Mouse (Mus musculus) limb, embryonic 11.5 days (tissue): ENCODE measurements around the gene Gtf2f2. TPM values are rescaled to one million over a fixed set of nuclear protein-coding genes. Genes with fewer than 3 reads are reported as not detected.
"Not testable (repeated sequence)": the region's sequence is repeated elsewhere in the genome, so short reads cannot be mapped to it uniquely, and the experiment has no call there.

Experiments
- ATAC-seq: fragments of 200-750 bp; cut with Nextera tagmentation; 2 replicates; pipeline ENCODE4 v1.8.0; 2017; ENCODE audit warnings: low read depth; ENCODE audit not compliant: insufficient number of reproducible peaks, low FRiP score, low TSS enrichment
- DNase-seq: peaks from one replicate; pipeline ENCODE4 v3.0.0-alpha.2; 2015; ENCODE audit warnings: low spot score
- H3K27ac ChIP-seq: fragments of 300-500 bp; sonication (generic); replicated peaks from 2 replicates; pipeline ENCODE4 v1.5.1; 2014; ENCODE audit warnings: low read depth, mild to moderate bottlenecking, low read length
- H3K27me3 ChIP-seq: fragments of 300-500 bp; sonication (generic); 2 replicates; pipeline ENCODE4 v1.6.1; 2014; ENCODE audit warnings: mild to moderate bottlenecking, low read length, mixed read lengths; ENCODE audit not compliant: control insufficient read depth, insufficient read depth
- H3K36me3 ChIP-seq: fragments of 300-500 bp; sonication (generic); 2 replicates; pipeline ENCODE4 v1.6.1; 2014; ENCODE audit warnings: mild to moderate bottlenecking, low read length, moderate library complexity, mixed read lengths; ENCODE audit not compliant: control insufficient read depth, insufficient read depth
- H3K4me1 ChIP-seq: fragments of 300-500 bp; sonication (generic); 2 replicates; pipeline ENCODE4 v1.6.1; 2014; ENCODE audit warnings: low read length, mixed read lengths; ENCODE audit not compliant: control insufficient read depth, insufficient read depth
- H3K4me2 ChIP-seq: fragments of 300-500 bp; sonication (generic); 2 replicates; pipeline ENCODE4 v1.6.1; 2014; ENCODE audit warnings: low read depth, mild to moderate bottlenecking, moderate library complexity; ENCODE audit not compliant: severe bottlenecking
- H3K4me3 ChIP-seq: fragments of 300-500 bp; sonication (generic); 2 replicates; pipeline ENCODE4 v1.5.1; 2014; ENCODE audit warnings: low read depth, low read length
- H3K9ac ChIP-seq: fragments of 300-500 bp; sonication (generic); 2 replicates; pipeline ENCODE4 v1.6.1; 2014; ENCODE audit warnings: mild to moderate bottlenecking, low read length
- H3K9me3 ChIP-seq: fragments of 300-500 bp; sonication (generic); 2 replicates; pipeline ENCODE4 v1.6.1; 2016; ENCODE audit warnings: low read length; ENCODE audit not compliant: control insufficient read depth
- WGBS: fragments of 180-500 bp; shearing (Covaris S2); extraction: QIAGEN DNeasy Blood & Tissue Kit; methylation state at CpG from one replicate; pipeline ENCODE4 v1.1.7; 2014; 5-methylcytosine and 5-hydroxymethylcytosine counted together
- polyA plus RNA-seq: library from polyadenylated mRNA; unstranded; fragments of >200 nt; fragmentation: Nextera tagmentation; extraction: Ambion mirVana; gene quantifications from 2 replicates; pipeline ENCODE4 v1.2.1, GENCODE M21; 2014

Gene Gtf2f2
- polyA plus RNA-seq, 1 experiment from 2014 or later = 60.9 TPM

GRCm38 (mm10) chr14:75954766-75955165 is 55.9 kb downstream of the Gtf2f2 start, which contains the start of gene Kctd4:
Gene Kctd4 (plus strand): TSS chr14:75955009.
- no peak for DNase-seq
- no peak within 1 kb of the TSS for H3K9ac ChIP-seq
- H3K4me3 ChIP-seq = no peak within 1 kb of the TSS
- no peaks in the 10 kb centered on the region for H3K27me3 ChIP-seq
- WGBS = 89% methylated on average over 7 of the region's 7 CpGs
- H3K27ac ChIP-seq = no peak within 1 kb of the TSS
- ATAC-seq = no peak
- H3K4me2 ChIP-seq = no peak within 1 kb of the TSS
- H3K9me3 ChIP-seq = no peaks in the 10 kb centered on the region
- no peaks in the 10 kb centered on the region for H3K36me3 ChIP-seq
- H3K4me1 ChIP-seq = no peaks in the 10 kb centered on the region

GRCm38 (mm10) chr14:75953011-75953410 is 57.7 kb downstream of the Gtf2f2 start:
- Histone ChIP-seq H3K4me1 (no peaks in the 10 kb centered on the region), H3K27ac (no peak overlapping the region), H3K9me3 (no peaks in the 10 kb centered on the region), H3K27me3 (no peaks in the 10 kb centered on the region), H3K9ac (no peak overlapping the region), H3K36me3 (no peaks in the 10 kb centered on the region; the same call in 1 of the 2 replicates), H3K4me2 (no peak overlapping the region), H3K4me3 (no peak overlapping the region)
- ATAC-seq = no peak
- WGBS = 39% methylated on average over 2 of the region's 2 CpGs
- DNase-seq = peak; percentile 61

GRCm38 (mm10) chr14:75947674-75948073 is 63.0 kb downstream of the Gtf2f2 start:
- no peak for ATAC-seq
- Histone ChIP-seq H3K4me2 (no peak overlapping the region), H3K27me3 (no peaks in the 10 kb centered on the region), H3K9me3 (no peaks in the 10 kb centered on the region), H3K9ac (no peak overlapping the region), H3K4me1 (no peaks in the 10 kb centered on the region), H3K4me3 (no peak overlapping the region), H3K36me3 (no peaks in the 10 kb centered on the region; the same call in 1 of the 2 replicates), H3K27ac (no peak overlapping the region)
- 76% methylated on average over 3 of the region's 3 CpGs for WGBS
- no peak for DNase-seq

- no peaks in the 10 kb centered on the region for H3K4me1 ChIP-seq
- ATAC-seq (no peak), DNase-seq (no peak)
- H3K9me3 ChIP-seq = no peaks in the 10 kb centered on the region
- H3K27me3 ChIP-seq = no peaks in the 10 kb centered on the region
- no peak overlapping the region for H3K4me3 ChIP-seq
- no peak overlapping the region for H3K27ac ChIP-seq
- 86% methylated on average over 3 of the region's 3 CpGs for WGBS
- H3K9ac ChIP-seq = no peak overlapping the region
- H3K36me3 ChIP-seq = no peaks in the 10 kb centered on the region
- no peak overlapping the region for H3K4me2 ChIP-seq
These were observed 68.3 kb downstream of the Gtf2f2 start for GRCm38 (mm10) chr14:75942365-75942764.

- Histone ChIP-seq H3K9ac (no peak overlapping the region), H3K36me3 (no peaks in the 10 kb centered on the region), H3K9me3 (no peaks in the 10 kb centered on the region), H3K4me2 (no peak overlapping the region), H3K4me3 (no peak overlapping the region), H3K27me3 (no peaks in the 10 kb centered on the region), H3K27ac (no peak overlapping the region), H3K4me1 (no peaks in the 10 kb centered on the region)
- ATAC-seq (no peak), DNase-seq (no peak)
- WGBS = 90% methylated on average over 1 of the region's 1 CpGs
These were observed 69.2 kb downstream of the Gtf2f2 start for GRCm38 (mm10) chr14:75941500-75941899.

GRCm38 (mm10) chr14:75937714-75938113 is 73.0 kb downstream of the Gtf2f2 start:
- Histone ChIP-seq H3K9me3 (no peaks in the 10 kb centered on the region), H3K4me3 (no peak overlapping the region), H3K36me3 (no peaks in the 10 kb centered on the region), H3K4me2 (no peak overlapping the region), H3K27me3 (no peaks in the 10 kb centered on the region), H3K4me1 (no peaks in the 10 kb centered on the region), H3K9ac (no peak overlapping the region), H3K27ac (no peak overlapping the region)
- WGBS = 47% methylated on average over 1 of the region's 1 CpGs
- ATAC-seq = no peak
- no peak for DNase-seq

- WGBS = 83% methylated on average over 2 of the region's 2 CpGs
- Histone ChIP-seq H3K9me3 (no peaks in the 10 kb centered on the region), H3K4me2 (no peak overlapping the region), H3K9ac (no peak overlapping the region), H3K36me3 (no peaks in the 10 kb centered on the region), H3K4me1 (no peaks in the 10 kb centered on the region), H3K27me3 (no peaks in the 10 kb centered on the region), H3K4me3 (no peak overlapping the region), H3K27ac (no peak overlapping the region)
- DNase-seq (no peak), ATAC-seq (no peak)
These were observed 76.3 kb downstream of the Gtf2f2 start for GRCm38 (mm10) chr14:75934359-75934758.

GRCm38 (mm10) chr14:75931266-75931665 is 79.4 kb downstream of the Gtf2f2 start:
- Histone ChIP-seq H3K36me3 (no peaks in the 10 kb centered on the region), H3K9ac (no peak overlapping the region), H3K4me1 (no peaks in the 10 kb centered on the region), H3K27ac (no peak overlapping the region), H3K4me2 (no peak overlapping the region), H3K9me3 (no peaks in the 10 kb centered on the region), H3K4me3 (no peak overlapping the region), H3K27me3 (no peaks in the 10 kb centered on the region)
- DNase-seq (no peak), ATAC-seq (no peak)
- 94% methylated on average over 23 of the region's 23 CpGs for WGBS

GRCm38 (mm10) chr14:75929713-75930112 is 81.0 kb downstream of the Gtf2f2 start:
- H3K9ac ChIP-seq, H3K36me3 ChIP-seq, H3K4me3 ChIP-seq, ATAC-seq, H3K9me3 ChIP-seq, DNase-seq, H3K27me3 ChIP-seq, H3K27ac ChIP-seq, H3K4me1 ChIP-seq, H3K4me2 ChIP-seq: not testable (repeated sequence)
- 92% methylated on average over 8 of the region's 8 CpGs for whole genome bisulfite sequencing
